Mouse (Mus musculus): ENCODE results near the gene Ywhae.

The Ywhae gene

DNA sequence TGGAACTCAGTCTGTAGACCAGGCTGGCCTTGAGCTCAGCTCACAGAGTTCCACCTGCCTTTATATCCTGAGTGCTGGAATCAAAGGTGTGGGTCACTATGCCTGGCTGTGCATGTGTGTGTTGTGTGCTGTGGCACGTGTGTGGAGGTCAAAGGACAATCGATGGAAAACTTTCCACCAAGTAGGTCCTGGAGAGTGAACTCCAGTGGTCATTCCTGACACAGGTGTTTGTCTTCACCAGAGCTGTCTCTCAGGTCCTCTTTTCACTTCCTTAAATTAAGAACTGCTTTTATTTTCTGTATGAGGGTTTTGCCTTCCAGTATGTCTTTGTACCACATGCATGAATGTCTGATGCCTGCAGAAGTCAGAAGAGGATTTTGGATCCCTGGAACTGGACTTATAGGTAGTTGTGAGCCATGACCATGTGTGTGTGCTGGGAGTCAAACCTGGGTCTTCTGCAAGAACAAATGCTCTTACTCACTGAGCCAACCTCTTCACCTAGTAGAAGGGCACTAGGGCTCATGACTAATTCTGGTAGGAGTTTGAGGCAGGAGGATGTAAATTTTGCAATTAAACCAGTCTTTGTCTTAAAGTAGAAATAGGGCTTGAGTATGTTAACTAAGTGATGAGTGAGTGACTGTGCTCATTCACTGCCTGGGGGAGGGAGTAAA lies 5.3 kb downstream of the Ywhae start:
- no peak for DNase-seq (ENCODE audit: low read depth)

DNA sequence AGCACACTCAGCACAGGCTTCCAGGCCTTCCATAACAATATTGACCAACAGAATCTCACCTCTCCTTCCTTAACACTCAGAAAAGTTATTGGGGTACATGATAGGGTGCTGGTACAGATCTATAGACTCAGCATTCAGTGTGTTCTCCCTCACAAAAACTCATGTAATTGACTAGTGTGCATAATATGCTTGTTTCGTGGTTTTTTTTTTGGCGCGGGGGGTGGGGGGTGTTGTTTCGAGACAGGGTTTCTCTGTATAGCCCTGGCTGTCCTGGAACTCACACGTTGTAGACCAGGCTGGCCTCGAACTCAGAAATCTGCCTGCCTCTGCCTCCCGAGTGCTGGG lies 5.8 kb downstream of the Ywhae start:
- DNase-seq (ENCODE audit: low read depth): no peak

- no peak for DNase-seq (ENCODE audit: low read depth)
These were observed 7.5 kb downstream of the Ywhae start for GRCm38 (mm10) chr11:75740204-75740603.

GRCm38 (mm10) chr11:75741615-75742014 lies 8.9 kb downstream of the Ywhae start:
- no peak for DNase-seq (ENCODE audit: low read depth)

GRCm38 (mm10) chr11:75744761-75745160 lies 12.1 kb downstream of the Ywhae start:
- DNase-seq (ENCODE audit: low read depth): no peak

DNA sequence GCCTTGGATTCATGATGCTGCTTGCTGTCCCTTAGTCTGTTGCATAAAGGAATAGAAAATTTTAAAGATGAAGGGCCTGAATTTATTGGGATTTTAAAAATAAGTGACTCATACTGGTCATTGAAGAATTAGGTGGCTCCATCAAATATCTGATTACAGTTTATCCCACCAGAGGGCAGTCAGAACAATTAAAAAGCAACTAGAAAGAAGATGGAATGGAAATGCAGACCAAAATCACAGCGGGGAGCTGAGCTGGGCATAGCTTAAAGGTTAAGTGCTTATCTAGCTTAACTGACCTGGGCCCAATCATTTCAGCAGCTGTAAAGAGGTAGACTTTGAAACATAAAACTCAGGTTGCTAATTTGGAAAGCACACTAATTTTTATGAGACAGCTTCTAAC lies 17.9 kb downstream of the Ywhae start:
- no peak for DNase-seq (ENCODE audit: low read depth)

- no peak for DNase-seq (ENCODE audit: low read depth)
These were observed 18.4 kb downstream of the Ywhae start for GRCm38 (mm10) chr11:75751082-75751481.

GRCm38 (mm10) chr11:75756687-75757086 lies 24.0 kb downstream of the Ywhae start:
- DNase-seq (ENCODE audit: low read depth): peak; percentile 76

DNA sequence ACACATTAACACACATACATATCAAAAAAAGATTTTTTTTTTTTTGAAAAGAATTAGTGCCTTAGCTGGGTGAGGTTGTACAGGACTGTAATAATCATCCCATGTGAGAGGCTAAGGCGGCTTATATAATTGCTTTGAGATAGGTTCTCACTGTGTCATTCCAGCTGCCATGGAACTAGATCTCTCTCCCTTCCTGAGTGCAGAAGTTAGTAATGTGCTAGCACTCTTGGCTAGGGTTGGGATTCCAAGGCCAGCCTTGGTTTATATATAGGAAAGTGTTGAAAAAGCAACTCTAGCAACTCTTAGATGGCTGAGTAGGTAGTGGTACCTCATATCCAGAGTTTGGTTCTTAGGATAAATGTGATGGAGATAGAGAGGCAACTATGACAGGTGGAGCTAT lies 25.9 kb downstream of the Ywhae start:
- no peak for DNase-seq (ENCODE audit: low read depth)

DNA sequence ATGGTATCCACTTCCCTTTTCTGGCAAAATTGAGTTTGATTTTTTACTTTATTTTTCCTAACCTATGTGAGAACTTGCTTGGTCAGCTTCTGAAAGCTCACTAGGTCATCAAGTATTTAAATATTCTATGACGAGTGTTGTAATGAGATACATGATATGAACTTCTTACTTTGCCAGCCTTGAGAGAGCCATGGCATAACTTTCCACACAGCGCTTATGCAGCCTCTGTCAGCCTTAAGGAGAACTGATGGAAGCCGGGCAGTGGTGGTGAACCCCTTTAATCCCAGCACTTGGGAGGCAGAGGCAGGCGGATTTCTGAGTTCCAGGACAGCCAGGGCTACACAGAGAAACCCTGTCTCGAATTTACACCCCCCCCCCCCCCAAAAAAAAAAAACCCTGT lies 28.1 kb downstream of the Ywhae start:
- DNase-seq (ENCODE audit: low read depth): no peak

- no peak for DNase-seq (ENCODE audit: low read depth)
These were observed 30.0 kb downstream of the Ywhae start for GRCm38 (mm10) chr11:75762708-75763107.

GRCm38 (mm10) chr11:75764521-75765023 lies 31.9 kb downstream of the Ywhae start:
- no peak for DNase-seq (ENCODE audit: low read depth)

GRCm38 (mm10) chr11:75765161-75765560 lies 32.5 kb downstream of the Ywhae start:
- DNase-seq (ENCODE audit: low read depth): no peak

DNA sequence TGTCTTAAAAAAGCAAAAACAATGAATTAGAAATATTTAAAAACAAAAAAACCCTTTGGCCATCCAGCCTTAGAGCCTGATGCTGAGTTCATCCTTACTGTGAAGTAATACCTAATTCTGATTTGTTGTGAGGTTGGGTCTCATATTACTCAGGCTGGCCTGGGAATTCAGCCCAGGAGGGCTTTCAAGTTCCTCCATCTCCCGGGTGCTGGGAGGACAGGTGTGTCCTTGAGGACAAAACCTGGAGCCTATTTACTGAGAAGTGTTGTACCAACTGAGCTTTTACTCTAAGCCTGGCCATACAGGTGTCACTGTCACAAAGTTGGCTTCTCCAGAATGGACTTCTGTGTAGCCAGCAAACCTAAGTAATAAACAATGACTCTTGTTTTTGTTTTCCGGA lies 34.3 kb downstream of the Ywhae start:
- DNase-seq (ENCODE audit: low read depth): no peak

DNA sequence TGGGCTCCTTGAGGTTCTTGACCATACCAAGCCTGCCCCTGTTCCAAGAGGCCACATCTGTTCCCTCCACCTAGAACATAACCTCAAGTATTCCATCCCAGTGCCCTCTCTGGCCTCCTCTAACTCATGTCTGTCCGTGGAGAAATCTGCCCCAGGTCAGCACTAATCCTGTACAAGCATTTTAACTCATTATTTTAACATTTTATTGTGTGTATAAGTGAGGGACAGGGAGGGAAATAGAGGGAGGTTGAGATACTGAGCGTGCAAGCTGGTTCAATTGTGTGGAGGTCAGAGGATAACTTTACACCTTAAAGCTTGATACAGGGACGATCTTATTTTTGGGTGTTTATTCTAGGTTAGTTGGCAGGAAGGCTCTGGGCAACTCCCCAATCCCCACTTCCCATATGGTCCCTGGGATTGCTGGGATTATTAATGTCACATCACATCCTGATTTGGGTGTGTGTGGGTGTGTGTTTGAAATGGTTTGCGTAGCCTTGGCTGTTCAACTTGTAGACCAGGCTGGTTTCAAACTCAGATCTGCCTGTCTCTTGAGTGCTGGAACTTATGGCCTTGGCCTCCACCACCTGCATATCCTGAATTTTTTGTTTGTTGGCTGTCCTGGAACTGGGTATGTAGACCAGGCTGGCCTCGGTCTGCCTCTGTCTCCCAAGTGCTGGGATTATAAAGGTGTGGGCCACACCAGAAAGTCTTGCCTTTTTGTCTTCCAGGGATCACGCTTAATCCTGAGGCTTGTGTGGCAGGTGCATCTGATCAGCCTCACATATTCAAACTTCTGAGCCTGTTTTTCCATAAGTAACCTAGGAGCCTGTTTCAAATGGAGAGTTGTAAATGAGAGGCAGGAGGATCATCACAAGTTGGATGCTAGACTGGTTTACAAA lies 35.7 kb downstream of the Ywhae start:
- DNase-seq (ENCODE audit: low read depth): no peak

DNA sequence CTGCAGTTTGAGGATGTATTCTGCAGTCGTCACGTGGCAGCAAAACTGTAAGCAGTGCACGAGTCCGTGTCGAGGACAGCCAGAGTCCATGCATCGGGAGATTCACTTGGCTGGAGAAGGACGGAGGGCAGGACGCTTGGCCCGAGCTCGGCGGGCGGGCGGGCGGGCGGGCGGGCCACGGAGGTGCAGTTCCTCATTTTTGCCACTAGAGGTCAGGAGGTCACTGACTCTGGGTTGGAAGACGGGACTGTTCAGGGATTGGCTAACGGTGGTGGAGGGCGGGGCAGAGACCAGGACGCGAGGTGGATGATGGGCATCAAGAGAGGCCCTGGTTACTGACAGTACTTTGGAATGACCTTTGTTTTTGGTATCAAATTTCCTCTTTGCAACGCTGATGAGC lies 36.5 kb downstream of the Ywhae start:
- peak; percentile 86 for DNase-seq (ENCODE audit: low read depth)

DNA sequence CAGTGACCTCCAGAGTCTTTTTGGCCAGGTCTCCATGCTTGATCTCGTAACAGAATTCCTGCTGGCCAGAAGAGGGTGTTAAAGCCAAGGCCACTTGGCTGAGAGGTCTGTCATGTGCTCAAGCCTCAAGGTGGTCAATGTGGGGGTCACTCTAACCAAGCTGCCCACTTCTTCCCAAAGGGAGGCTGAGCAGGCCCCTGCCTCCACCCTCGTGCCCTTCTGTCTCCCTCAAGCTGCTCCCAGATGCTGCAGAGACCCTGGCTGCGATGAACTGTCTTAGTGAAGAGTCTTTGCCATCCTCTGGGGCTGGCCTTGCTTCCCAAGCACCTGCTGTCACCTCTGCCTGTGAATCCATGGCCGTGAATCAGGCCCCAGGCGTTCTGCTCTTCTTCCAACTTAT lies 39.9 kb downstream of the Ywhae start:
- no peak for DNase-seq (ENCODE audit: low read depth)

- DNase-seq (ENCODE audit: low read depth): no peak
These were observed 43.2 kb downstream of the Ywhae start for GRCm38 (mm10) chr11:75775919-75776318.

DNA sequence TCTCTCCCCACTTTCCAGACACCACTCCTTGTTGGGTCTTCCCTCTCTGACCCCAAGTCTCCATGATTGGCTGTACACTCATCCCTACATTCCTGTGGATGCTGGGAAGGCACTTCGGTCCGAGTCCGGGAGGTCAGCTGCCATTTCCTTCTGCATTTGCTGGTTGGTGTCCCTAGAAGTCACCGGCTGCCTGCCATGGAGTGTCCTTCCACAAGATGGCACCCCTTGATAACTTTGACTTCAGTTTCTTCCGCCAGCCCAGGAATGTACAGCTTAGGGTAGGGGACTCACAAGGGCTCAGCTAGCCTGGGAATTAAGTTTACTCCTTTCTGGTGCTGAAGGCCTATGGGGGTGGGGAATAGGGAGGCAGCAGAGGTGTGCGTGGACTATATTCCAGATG lies 49.2 kb downstream of the Ywhae start:
- peak; percentile 79 for DNase-seq (ENCODE audit: low read depth)

- no peak for DNase-seq (ENCODE audit: low read depth)
These were observed 51.1 kb downstream of the Ywhae start for GRCm38 (mm10) chr11:75783799-75784198.

GRCm38 (mm10) chr11:75785897-75786296 lies 53.2 kb downstream of the Ywhae start:
- DNase-seq (ENCODE audit: low read depth): no peak

- DNase-seq (ENCODE audit: low read depth): no peak
These were observed 59.9 kb downstream of the Ywhae start for GRCm38 (mm10) chr11:75792535-75792934.

GRCm38 (mm10) chr11:75793351-75793750 lies 60.7 kb downstream of the Ywhae start:
- DNase-seq (ENCODE audit: low read depth): no peak

Data from naive thymus-derived CD4-positive, alpha-beta T cell, adult 2 months (primary cell).